Mouse (Mus musculus) C2C12 (cell line): ENCODE measurements around the gene Slc25a24. TPM values are rescaled to one million over a fixed set of nuclear protein-coding genes. Genes with fewer than 3 reads are reported as not detected.
A peak's percentile ranks its signal among the peaks of the same experiment; 100 is the strongest.

Experiments used
- H3K27me3 ChIP-seq: one replicate; pipeline ENCODE4 v1.6.1; 2011; ENCODE audit not compliant: control insufficient read depth, insufficient read depth, insufficient read length
- H3K36me3 ChIP-seq: one replicate; pipeline ENCODE4 v1.6.1; 2011; ENCODE audit not compliant: control insufficient read depth, insufficient read depth
- H3K4me3 ChIP-seq: one replicate; pipeline ENCODE4 v1.5.1; 2011; ENCODE audit warnings: mild to moderate bottlenecking, control low read depth; ENCODE audit not compliant: poor library complexity, insufficient read depth, severe bottlenecking
- H3K79me2 ChIP-seq: one replicate; pipeline ENCODE4 v1.6.1; 2011; ENCODE audit not compliant: control insufficient read depth, insufficient read depth
- H3K79me3 ChIP-seq: one replicate; pipeline ENCODE4 v1.6.1; 2011; ENCODE audit warnings: low read depth, control low read depth
- H3ac ChIP-seq: one replicate; pipeline ENCODE3; 2011; ENCODE audit warnings: low read depth; ENCODE audit not compliant: control insufficient read depth, insufficient read length
- CEBPB ChIP-seq: IDR thresholded peaks from one replicate; pipeline ENCODE4 v1.6.1; 2011; ENCODE audit warnings: low read depth, mild to moderate bottlenecking, control low read depth, moderate library complexity
- CTCF ChIP-seq: IDR thresholded peaks from one replicate; pipeline ENCODE4 v1.5.1; 2011; ENCODE audit not compliant: control insufficient read depth, insufficient read depth, insufficient read length
- FOSL1 ChIP-seq: IDR thresholded peaks from one replicate; pipeline ENCODE4 v1.8.0; 2011; ENCODE audit warnings: mild to moderate bottlenecking, low read length; ENCODE audit not compliant: poor library complexity, insufficient read depth, severe bottlenecking
- MAX ChIP-seq: IDR thresholded peaks from one replicate; pipeline ENCODE4 v1.6.1; 2011; ENCODE audit warnings: mild to moderate bottlenecking, control low read depth
- MYOD1 ChIP-seq: IDR thresholded peaks from one replicate; pipeline ENCODE4 v1.6.1; 2011; ENCODE audit warnings: low read depth; ENCODE audit not compliant: control insufficient read depth, insufficient read length
- MYOG ChIP-seq: IDR thresholded peaks from one replicate; pipeline ENCODE4 v1.6.1; 2011; ENCODE audit not compliant: control insufficient read depth, insufficient read length; ENCODE audit errors: extremely low read depth
- USF1 ChIP-seq: IDR thresholded peaks from one replicate; pipeline ENCODE4 v1.6.1; 2011; ENCODE audit warnings: low read depth, mild to moderate bottlenecking, control low read depth, moderate library complexity
- long read RNA-seq, 2 experiments: library from polyadenylated mRNA; unstranded; transcript quantifications; one replicate each; pipeline ENCODE4 v2.0.0; 2019 to 2020
- polyA plus RNA-seq: library from polyadenylated mRNA; unstranded; fragments of >200 nt; fragmentation: generic; extraction: Trizol; gene quantifications from one replicate; pipeline ENCODE4 v1.2.1, GENCODE M21; 2012; ENCODE audit warnings: missing spikeins

Gene Slc25a24
- 32.6 TPM for polyA plus RNA-seq
- long read RNA-seq, experiment 1, transcript Slc25a24-201 (10 exons, 3,431 nt), result major isoform, 42 of 52 reads
- long read RNA-seq, experiment 1, partial matches to known transcripts, result 5 of 52 reads
- long read RNA-seq, experiment 1, other reads (novel, unspliced or antisense), result 5 of 52 reads
- long read RNA-seq, experiment 2, transcript Slc25a24-201 (10 exons, 3,431 nt), result major isoform, 657 of 695 reads
- long read RNA-seq, experiment 2, partial matches to known transcripts, result 27 of 695 reads
- long read RNA-seq, experiment 2, other reads (novel, unspliced or antisense), result 11 of 695 reads

GRCm38 (mm10) chr3:109122641-109123530, at the start of gene Slc25a24:
TSS of gene Slc25a24 (plus strand) at chr3:109123149.
- Histone ChIP-seq H3K79me3 (peaks cover 42% of the 10 kb centered on the region), H3K4me3 (peak within 1 kb of the TSS; percentile 86), H3K36me3 (peaks cover 38% of the 10 kb centered on the region), H3K27me3 (no peaks in the 10 kb centered on the region), H3ac (peak within 1 kb of the TSS; percentile 100), H3K79me2 (peaks cover 60% of the 10 kb centered on the region)
- TF ChIP-seq CEBPB, result no peak
- TF ChIP-seq MYOD1, result peak; percentile 20

- H3ac ChIP-seq, result no peak within 1 kb of the TSS
- no peak within 1 kb of the TSS for H3K4me3 ChIP-seq
- no peaks in the 10 kb centered on the region for H3K79me2 ChIP-seq
- no peaks in the 10 kb centered on the region for H3K27me3 ChIP-seq
- H3K79me3 ChIP-seq, result no peaks in the 10 kb centered on the region
- H3K36me3 ChIP-seq, result no peaks in the 10 kb centered on the region
- TF ChIP-seq MYOG, result no peak
- no peak for TF ChIP-seq USF1
- TF ChIP-seq FOSL1, result no peak
- TF ChIP-seq CTCF, result no peak
- no peak for TF ChIP-seq CEBPB
- TF ChIP-seq MYOD1, result no peak
- TF ChIP-seq MAX, result no peak
Measured at GRCm38 (mm10) chr3:109080169-109080568, 42.8 kb upstream of the Slc25a24 start, which contains the start of gene Slc25a54. TSS of gene Slc25a54 (plus strand) at chr3:109080469.

- Histone ChIP-seq H3K36me3 (no peaks in the 10 kb centered on the region), H3K79me3 (no peaks in the 10 kb centered on the region), H3K27me3 (no peaks in the 10 kb centered on the region), H3K4me3 (no peak overlapping the region), H3ac (no peak overlapping the region), H3K79me2 (no peaks in the 10 kb centered on the region)
- TF ChIP-seq MYOG, result no peak
- no peak for TF ChIP-seq USF1
- TF ChIP-seq MAX, result no peak
- no peak for TF ChIP-seq MYOD1
- no peak for TF ChIP-seq FOSL1
- TF ChIP-seq CTCF, result no peak
- TF ChIP-seq CEBPB, result no peak
Measured at GRCm38 (mm10) chr3:109084418-109084817, 38.5 kb upstream of the Slc25a24 start.

GRCm38 (mm10) chr3:109088460-109088859, 34.5 kb upstream of the Slc25a24 start:
- no peaks in the 10 kb centered on the region for H3K79me3 ChIP-seq
- H3K27me3 ChIP-seq, result no peaks in the 10 kb centered on the region
- no peak overlapping the region for H3K4me3 ChIP-seq
- H3K36me3 ChIP-seq, result no peaks in the 10 kb centered on the region
- H3K79me2 ChIP-seq, result no peaks in the 10 kb centered on the region
- TF ChIP-seq MAX (no peak), MYOD1 (no peak), USF1 (no peak), FOSL1 (no peak), CTCF (no peak), MYOG (no peak), CEBPB (no peak)
- no peak overlapping the region for H3ac ChIP-seq

- Histone ChIP-seq H3ac (no peak overlapping the region), H3K79me3 (no peaks in the 10 kb centered on the region), H3K36me3 (no peaks in the 10 kb centered on the region), H3K79me2 (no peaks in the 10 kb centered on the region), H3K4me3 (no peak overlapping the region), H3K27me3 (no peaks in the 10 kb centered on the region)
- TF ChIP-seq CTCF (no peak), MYOD1 (no peak), FOSL1 (no peak), MAX (no peak), CEBPB (no peak), USF1 (no peak), MYOG (no peak)
Measured at GRCm38 (mm10) chr3:109104702-109105101, 18.2 kb upstream of the Slc25a24 start.
